Mouse (Mus musculus) ES-Bruce4 (cell line): ENCODE measurements around the gene Hbb-bt.

Experiments
- CTCF ChIP-seq: IDR thresholded peaks from one replicate; pipeline ENCODE4 v1.8.1; 2011; ENCODE audit warnings: low read depth, low read length
- EP300 ChIP-seq: IDR thresholded peaks from 2 replicates; pipeline ENCODE4 v1.6.1; 2011; ENCODE audit warnings: low read depth, low read length; ENCODE audit not compliant: insufficient read depth

- TF ChIP-seq CTCF: no peak
- no peak for TF ChIP-seq EP300
Measured at GRCm38 (mm10) chr7:103825536-103826254, 11.9 kb upstream of the Hbb-bt start.
